Mouse (Mus musculus) testis, adult 2 months (tissue): ENCODE measurements at regions not wholly inside any gene's neighbourhood (a gene's known extent, or its start where the extent isn't known, plus 50 kb on each side); places are given as distances from the start of the nearest gene placed in this dataset.

Experiments used
- CTCF ChIP-seq: fragments of 200-500 bp; IDR thresholded peaks from 2 replicates; pipeline ENCODE4 v1.5.1; 2012; ENCODE audit warnings: low read depth, mild to moderate bottlenecking, inconsistent platforms, low read length, moderate library complexity; ENCODE audit not compliant: control insufficient read depth, insufficient read depth, insufficient replicate concordance
- POLR2A ChIP-seq: fragments of 200-500 bp; IDR thresholded peaks from 2 replicates; pipeline ENCODE4 v1.6.1; 2012; ENCODE audit warnings: low read depth, mild to moderate bottlenecking, inconsistent platforms, low read length, moderate library complexity; ENCODE audit not compliant: control insufficient read depth

DNA sequence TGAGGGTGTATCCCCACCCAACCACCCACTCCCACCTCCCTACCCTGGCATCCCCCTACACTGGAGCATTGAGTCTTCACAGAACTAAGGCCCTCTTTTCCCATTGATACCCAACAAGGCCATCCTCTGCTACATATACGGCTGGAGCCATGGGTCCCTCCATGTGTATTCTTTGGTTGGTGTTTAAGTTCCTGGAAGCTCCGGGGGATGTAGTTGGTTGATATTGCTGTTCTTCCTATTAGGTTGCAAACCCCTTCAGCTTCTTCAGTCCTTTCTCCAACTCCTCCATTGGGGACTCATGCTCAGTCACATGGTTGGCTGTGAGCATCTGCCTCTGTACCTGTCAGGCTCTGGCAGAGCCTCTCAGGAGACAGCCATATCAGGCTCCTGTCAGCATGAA is 335.6 kb downstream of the 1500009L16Rik start:
- TF ChIP-seq CTCF (no peak), POLR2A (no peak)
